Mouse (Mus musculus): ENCODE measurements around the gene Dnah7b.
"Not testable (repeated sequence)": the region's sequence is repeated elsewhere in the genome, so short reads cannot be mapped to it uniquely, and the experiment has no call there.

Dnah7b gene

DNA sequence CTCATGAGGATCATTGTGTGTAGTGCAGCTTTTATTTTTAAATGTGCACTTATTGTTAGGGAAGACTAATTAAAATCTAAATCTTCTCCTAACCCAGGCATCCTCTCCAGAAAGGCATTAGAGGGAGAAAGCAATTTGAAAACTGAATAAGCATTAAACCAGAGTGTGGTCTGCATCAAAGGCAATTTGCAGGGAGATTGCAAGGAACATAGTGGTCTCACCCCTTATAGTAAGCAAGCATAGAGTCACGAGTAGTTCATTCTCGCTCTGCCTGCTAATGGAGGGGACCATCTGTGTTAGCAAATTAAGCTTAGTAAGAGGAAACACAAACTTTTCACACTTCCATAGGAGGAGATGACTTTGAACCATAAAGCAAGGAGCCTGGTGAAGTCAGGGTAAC, 228.3 kb downstream of the Dnah7b start:
- in situ Hi-C loops (cut with MboI, MseI), result not testable (repeated sequence)

- in situ Hi-C loops (cut with MboI, MseI), result not testable (repeated sequence)
Observed at GRCm38 (mm10) chr1:46325942-46326341, 259.8 kb downstream of the Dnah7b start.

- in situ Hi-C loops (cut with MboI, MseI), result not testable (repeated sequence)
Observed at GRCm38 (mm10) chr1:46345301-46345700, 279.2 kb downstream of the Dnah7b start.

GRCm38 (mm10) chr1:46380641-46381040, 314.5 kb downstream of the Dnah7b start:
- in situ Hi-C loops (cut with MboI, MseI), result not testable (repeated sequence)

- in situ Hi-C loops (cut with MboI, MseI), result not testable (repeated sequence)
Observed at GRCm38 (mm10) chr1:46394681-46395297, 328.7 kb downstream of the Dnah7b start.

DNA sequence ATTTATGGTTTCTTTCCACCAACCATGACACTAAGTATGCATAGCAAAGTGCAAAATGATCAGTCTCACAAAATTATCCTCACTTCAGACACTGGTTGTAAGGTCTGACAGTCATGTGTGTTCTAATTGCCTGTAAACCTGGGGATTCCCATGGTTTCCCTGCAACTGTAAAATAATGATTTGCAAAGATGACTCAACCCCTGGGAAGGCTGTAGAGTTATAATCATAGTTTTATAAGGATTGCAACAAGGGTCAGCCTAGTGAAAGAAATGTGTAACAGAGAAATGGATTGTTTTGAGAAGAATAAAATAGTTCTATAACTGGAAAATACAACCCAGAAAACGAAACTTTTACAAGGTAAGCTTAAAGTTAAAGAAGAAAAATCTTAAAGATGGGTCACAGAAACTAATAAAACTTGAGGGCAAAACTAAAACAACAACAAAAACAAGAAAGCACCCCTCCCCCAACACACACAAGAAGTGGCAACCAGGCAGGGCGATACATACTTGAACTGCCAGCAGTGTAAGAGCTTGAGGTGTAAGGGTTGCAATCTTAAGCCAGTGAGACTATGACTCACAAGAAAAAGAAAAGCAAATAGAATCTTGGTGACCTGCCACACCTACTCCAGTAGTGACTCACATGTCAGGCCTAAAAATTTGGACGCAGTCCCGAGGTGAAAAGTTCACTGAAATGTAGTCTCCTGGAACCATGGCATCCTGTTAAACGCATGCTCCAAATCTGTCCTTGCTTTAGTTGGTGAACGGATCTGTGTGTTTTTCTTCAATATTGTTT, 342.4 kb downstream of the Dnah7b start:
- in situ Hi-C loops (cut with MboI, MseI), result loop anchor here (25.0 kb wide), 1 partner anchor 571 kb away; no protein-coding TSS in a partner anchor

- in situ Hi-C loops (cut with MboI, MseI), result loop anchor here (25.0 kb wide), 1 partner anchor 577 kb away; no protein-coding TSS in a partner anchor
Observed at GRCm38 (mm10) chr1:46414798-46415197, 348.7 kb downstream of the Dnah7b start.

GRCm38 (mm10) chr1:46416946-46417345, 350.8 kb downstream of the Dnah7b start:
- in situ Hi-C loops (cut with MboI, MseI), result loop anchor here (25.0 kb wide), 1 partner anchor 580 kb away; no protein-coding TSS in a partner anchor

DNA sequence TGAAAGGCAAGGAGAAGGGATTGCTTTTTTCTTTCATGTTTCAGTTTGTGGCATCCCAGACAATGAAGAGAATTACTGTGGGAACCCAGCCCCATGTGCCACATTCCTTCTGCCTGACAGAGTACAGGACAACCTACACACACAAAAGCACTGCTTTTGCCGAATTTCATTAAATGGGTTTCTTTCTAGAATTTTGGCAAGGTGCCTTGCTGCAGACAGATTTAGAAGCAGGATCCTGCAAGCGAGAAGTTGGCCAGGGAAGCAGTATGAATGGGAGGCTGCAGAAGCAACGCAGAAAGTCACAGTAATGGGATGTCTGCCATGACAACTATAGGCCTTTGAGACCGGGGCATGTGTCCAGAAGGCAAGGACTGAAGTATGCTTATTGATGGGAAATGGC, 352.9 kb downstream of the Dnah7b start:
- in situ Hi-C loops (cut with MboI, MseI), result loop anchor here (25.0 kb wide), 1 partner anchor 582 kb away; no protein-coding TSS in a partner anchor

Measured in regulatory T cell (primary cell).